ENCODE assay signal across 11 mouse cellular contexts in genomic region chr4:43983181-43983580, GRCm38 (mm10). TPM values are rescaled to one million over a fixed set of nuclear protein-coding genes. Genes with fewer than 3 reads are reported as not detected.
A peak's percentile ranks its signal among the peaks of the same experiment; 100 is the strongest.
DNase-seq lines count a peak whose midpoint lies in the region; ATAC-seq and TF ChIP-seq lines count a peak whose summit lies in the region.
"Had no signal": no experiment of that assay in that cellular context is flagged by ENCODE, and none has a peak within 500 bp of the region (broad histone marks: within the 10 kb centered on the region; RNA-seq: fewer than 3 reads in every experiment).

Gene Ccin (plus strand): TSS chr4:43983483.

- H3K4me2 ChIP-seq in forebrain, embryonic 11.5 days (ENCODE audit: low read depth, low read length, severe bottlenecking): peak within 1 kb of the TSS; percentile 61
- H3K4me2 ChIP-seq in limb, embryonic 11.5 days (ENCODE audit: low read depth, severe bottlenecking): peak within 1 kb of the TSS; percentile 55

- no peak within 1 kb of the TSS; the same call in 1 of the 2 replicates for H3K27ac ChIP-seq in layer of hippocampus, adult 2 months
- no peak within 1 kb of the TSS for H3K27ac ChIP-seq in forebrain, embryonic 11.5 days (ENCODE audit: low read depth, low read length)
- 0 out of 2 replicates have a peak within 1 kb of the TSS, but pooled peaks have one; percentile 39 for H3K27ac ChIP-seq in limb, embryonic 11.5 days (replicated peaks; ENCODE audit: low read depth, low read length)
- H3K27ac ChIP-seq in olfactory bulb, adult 2 months (ENCODE audit: insufficient read depth, low read depth, low read length): no peak within 1 kb of the TSS

- peak within 1 kb of the TSS; percentile 64; the same call in 1 of the 2 replicates for H3K9ac ChIP-seq in forebrain, embryonic 11.5 days (ENCODE audit: low read length)
- peak within 1 kb of the TSS; percentile 71 for H3K9ac ChIP-seq in limb, embryonic 11.5 days (ENCODE audit: low read length)

- H3K27me3 ChIP-seq in forebrain, embryonic 11.5 days (ENCODE audit: control insufficient read depth, insufficient read depth, low read length): peaks cover 3% of the 10 kb centered on the region; the same call in 1 of the 2 replicates
- no peaks in the 10 kb centered on the region for H3K27me3 ChIP-seq in limb, embryonic 11.5 days (ENCODE audit: control insufficient read depth, insufficient read depth, low read length)

- H3K36me3 ChIP-seq in forebrain, embryonic 11.5 days (ENCODE audit: control insufficient read depth, insufficient read depth, low read length): no peaks in the 10 kb centered on the region
- H3K36me3 ChIP-seq in limb, embryonic 11.5 days (ENCODE audit: control insufficient read depth, insufficient read depth, low read length): no peaks in the 10 kb centered on the region

- DNase-seq in layer of hippocampus, adult 2 months (ENCODE audit: low spot score in 2 of 2): no peak
- no peak for DNase-seq in layer of hippocampus, adult 18-20 months (ENCODE audit: low spot score in 2 of 2)
- DNase-seq in forebrain, embryonic 11.5 days (ENCODE audit: low spot score): peak; percentile 46
- no peak for DNase-seq in limb, embryonic 11.5 days (ENCODE audit: low spot score)
- no peak for DNase-seq in yolk sac, embryonic 10.5 days (ENCODE audit: low spot score)
- no peak for DNase-seq in cerebellum, postnatal 14 days
- DNase-seq in retina, embryonic 14.5 days (ENCODE audit: low spot score): no peak
- DNase-seq: layer of hippocampus, postnatal 36 days; right cerebral cortex, postnatal 25 days had no signal

- no peak for ATAC-seq in forebrain, embryonic 11.5 days (replicated peaks; ENCODE audit: low FRiP score)
- no peak for ATAC-seq in limb, embryonic 11.5 days (ENCODE audit: insufficient number of reproducible peaks, low FRiP score, low TSS enrichment, low read depth)

- peak within 1 kb of the TSS; percentile 45 for H3K4me3 ChIP-seq in layer of hippocampus, adult 2 months
- H3K4me3 ChIP-seq in forebrain, embryonic 11.5 days (ENCODE audit: low read depth, low read length): peak within 1 kb of the TSS; percentile 23
- H3K4me3 ChIP-seq in limb, embryonic 11.5 days (ENCODE audit: low read depth, low read length): peak within 1 kb of the TSS; percentile 19
- H3K4me3 ChIP-seq in olfactory bulb, adult 2 months (ENCODE audit: insufficient read depth, low read depth, low read length): peak within 1 kb of the TSS; percentile 43

- TF ChIP-seq POLR2A in olfactory bulb, adult 2 months (IDR thresholded peaks at IDR 0.05; ENCODE audit: insufficient read depth, low read depth, low read length): no peak

- no peak for TF ChIP-seq CTCF in layer of hippocampus, adult 2 months (conservative IDR thresholded peaks at IDR 0.05)
- no peak for TF ChIP-seq CTCF in olfactory bulb, adult 2 months (IDR thresholded peaks at IDR 0.05; ENCODE audit: insufficient read depth, low read depth, low read length)

- no peaks in the 10 kb centered on the region for H3K9me3 ChIP-seq in forebrain, embryonic 11.5 days (ENCODE audit: control insufficient read depth, low read length)
- no peaks in the 10 kb centered on the region for H3K9me3 ChIP-seq in limb, embryonic 11.5 days (ENCODE audit: control insufficient read depth, low read length)

- WGBS in forebrain, embryonic 11.5 days: 84% methylated on average over 11 of the region's 11 CpGs
- 85% methylated on average over 11 of the region's 11 CpGs for WGBS in limb, embryonic 11.5 days
- 76% methylated on average over 11 of the region's 11 CpGs for WGBS in olfactory bulb, adult 2 months

- H3K4me1 ChIP-seq in forebrain, embryonic 11.5 days (replicated peaks; ENCODE audit: control insufficient read depth, insufficient read depth, low read length): peaks cover 5% of the 10 kb centered on the region; the same call in 1 of the 2 replicates
- H3K4me1 ChIP-seq in limb, embryonic 11.5 days (ENCODE audit: control insufficient read depth, insufficient read depth, low read length): peaks cover 12% of the 10 kb centered on the region
- peaks cover 9% of the 10 kb centered on the region for H3K4me1 ChIP-seq in olfactory bulb, adult 2 months (ENCODE audit: control insufficient read depth, insufficient read depth, low read length)

RNA-seq across cellular contexts. Expression of gene Ccin, which starts in this region (rescaled TPM):
- not detected for total RNA-seq in layer of hippocampus, adult 2 months (2021)
- total RNA-seq in layer of hippocampus, adult 18-20 months (2021): not detected
- not detected in 2 replicates for polyA plus RNA-seq in forebrain, embryonic 11.5 days (2014; fragmentation: Nextera tagmentation; extraction: Ambion mirVana)
- not detected in 2 replicates for polyA plus RNA-seq in limb, embryonic 11.5 days (2014; fragmentation: Nextera tagmentation; extraction: Ambion mirVana)
- not detected in 2 replicates for polyA plus RNA-seq in olfactory bulb, adult 2 months (2012; ENCODE audit: insufficient read depth, insufficient read length, low replicate concordance, missing spikeins)
- total RNA-seq: layer of hippocampus, postnatal 36 days had no signal
- polyA plus RNA-seq: cortical plate, adult 2 months had no signal

Comparison
In these comparisons a context has a peak if more than half of its experiments do, and no peak if none do; other contexts are left out.
1. Peak in DNase-seq, H3K4me3 ChIP-seq, H3K9ac ChIP-seq and H3K4me2 ChIP-seq in forebrain, embryonic 11.5 days; RNA of the gene not detected or under 1 TPM.